Mouse (Mus musculus) olfactory bulb, adult 2 months (tissue): ENCODE measurements at regions not wholly inside any gene's neighbourhood (a gene's known extent, or its start where the extent isn't known, plus 50 kb on each side); places are given as distances from the start of the nearest gene placed in this dataset.

Experiments used
- CTCF ChIP-seq: fragments of 200-500 bp; IDR thresholded peaks from 2 replicates; pipeline ENCODE4 v1.5.1; 2012; ENCODE audit warnings: low read depth, mild to moderate bottlenecking, low read length, moderate library complexity; ENCODE audit not compliant: insufficient read depth
- POLR2A ChIP-seq: fragments of 200-500 bp; IDR thresholded peaks from 2 replicates; pipeline ENCODE4 v1.6.1; 2012; ENCODE audit warnings: mild to moderate bottlenecking, low read depth, low read length, moderate library complexity; ENCODE audit not compliant: insufficient read depth

DNA sequence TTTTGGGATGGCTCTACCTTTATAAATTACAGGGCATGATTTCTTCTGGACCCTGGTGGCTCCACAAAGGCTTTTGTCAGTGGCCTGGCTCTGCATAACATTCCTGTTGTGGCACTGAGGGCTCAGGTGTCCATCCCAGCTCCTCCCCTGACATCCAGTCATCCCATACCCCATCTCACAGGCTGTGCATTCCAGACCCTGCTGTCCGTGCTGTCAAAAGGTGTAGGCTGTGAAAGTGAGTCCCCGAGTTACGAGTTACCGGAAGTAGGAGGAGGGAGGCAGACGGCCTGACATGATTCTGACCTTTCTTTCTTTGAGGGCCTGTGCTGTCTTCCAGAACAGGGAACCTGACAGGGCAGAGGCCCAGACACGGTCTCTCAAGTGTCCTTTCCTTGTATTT lies 397.6 kb downstream of the Irx1 start:
- no peak for TF ChIP-seq CTCF
- no peak for TF ChIP-seq POLR2A
